Mouse (Mus musculus) kidney, postnatal 0 days (tissue): ENCODE measurements around the gene Galnt9. TPM values are rescaled to one million over a fixed set of nuclear protein-coding genes. Genes with fewer than 3 reads are reported as not detected.

ENCODE experiments used
- ATAC-seq: fragments of 200-750 bp; cut with Nextera tagmentation; replicated peaks from 2 replicates; pipeline ENCODE4 v1.8.0; 2017; ENCODE audit warnings: low read depth, moderate number of reproducible peaks, moderate TSS enrichment, moderate library complexity; ENCODE audit not compliant: low FRiP score
- DNase-seq: peaks from one replicate; pipeline ENCODE4 v3.0.0-alpha.2; 2016; ENCODE audit warnings: low spot score
- H3K27ac ChIP-seq: fragments of 300-500 bp; sonication (generic); 2 replicates; pipeline ENCODE4 v1.5.1; 2014; ENCODE audit warnings: mild to moderate bottlenecking
- H3K27me3 ChIP-seq: fragments of 300-500 bp; sonication (generic); 2 replicates; pipeline ENCODE4 v1.6.1; 2014; ENCODE audit warnings: low read length, mixed read lengths; ENCODE audit not compliant: insufficient read depth
- H3K36me3 ChIP-seq: fragments of 300-500 bp; sonication (generic); 2 replicates; pipeline ENCODE4 v1.6.1; 2014; ENCODE audit warnings: low read length, mixed read lengths; ENCODE audit not compliant: insufficient read depth
- H3K4me1 ChIP-seq: fragments of 300-500 bp; sonication (generic); replicated peaks from 2 replicates; pipeline ENCODE4 v1.6.1; 2014; ENCODE audit warnings: antibody characterized with exemption, low read length, mixed read lengths; ENCODE audit not compliant: insufficient read depth
- H3K4me2 ChIP-seq: fragments of 300-500 bp; sonication (generic); 2 replicates; pipeline ENCODE4 v1.6.1; 2014; ENCODE audit warnings: mild to moderate bottlenecking, low read length, moderate library complexity, mixed read lengths
- H3K4me3 ChIP-seq: fragments of 300-500 bp; sonication (generic); replicated peaks from 2 replicates; pipeline ENCODE4 v1.5.1; 2014; ENCODE audit warnings: low read depth, low read length
- H3K9ac ChIP-seq: fragments of 300-500 bp; sonication (generic); 2 replicates; pipeline ENCODE4 v1.6.1; 2014; ENCODE audit warnings: low read depth, low read length
- H3K9me3 ChIP-seq: fragments of 300-500 bp; sonication (generic); replicated peaks from 2 replicates; pipeline ENCODE4 v1.6.1; 2016; ENCODE audit warnings: low read length, inconsistent platforms, mixed read lengths
- CTCF ChIP-seq: IDR thresholded peaks from 2 replicates; pipeline ENCODE4 v1.5.1; 2016; ENCODE audit warnings: antibody characterized with exemption, low read depth, mild to moderate bottlenecking, moderate library complexity
- WGBS: fragments of 180-500 bp; shearing (Covaris S2); extraction: QIAGEN DNeasy Blood & Tissue Kit; methylation state at CpG from one replicate; pipeline ENCODE4 v1.1.7; 2014; 5-methylcytosine and 5-hydroxymethylcytosine counted together
- polyA plus RNA-seq: library from polyadenylated mRNA; unstranded; fragments of >200 nt; fragmentation: Nextera tagmentation; extraction: Ambion mirVana; gene quantifications from 2 replicates; pipeline ENCODE4 v1.2.1, GENCODE M21; 2015

The Galnt9 gene
- polyA plus RNA-seq = 0.56 and 0.95 TPM in 2 replicates

- peak; percentile 79 for ATAC-seq
- H3K36me3 ChIP-seq = no peaks in the 10 kb centered on the region
- H3K9ac ChIP-seq = no peak within 1 kb of the TSS
- H3K9me3 ChIP-seq = no peaks in the 10 kb centered on the region
- H3K27me3 ChIP-seq = peaks cover 33% of the 10 kb centered on the region
- H3K4me1 ChIP-seq = no peaks in the 10 kb centered on the region; the same call in 1 of the 2 replicates
- peak within 1 kb of the TSS; percentile 53 for H3K4me2 ChIP-seq
- TF ChIP-seq CTCF = no peak
- under 1% methylated on average over 80 of the region's 82 CpGs for WGBS
- peak; percentile 78 for DNase-seq
- peak within 1 kb of the TSS; percentile 24; the same call in 1 of the 2 replicates for H3K4me3 ChIP-seq
- H3K27ac ChIP-seq = no peak within 1 kb of the TSS
These were observed at the start of gene Galnt9 for GRCm38 (mm10) chr5:110543951-110544690. Gene Galnt9, plus strand, starts transcription at chr5:110544355.

GRCm38 (mm10) chr5:110494396-110494795 lies 49.8 kb upstream of the Galnt9 start:
- DNase-seq = no peak
- no peaks in the 10 kb centered on the region for H3K36me3 ChIP-seq
- H3K27me3 ChIP-seq = no peaks in the 10 kb centered on the region
- no peak overlapping the region for H3K4me3 ChIP-seq
- H3K4me1 ChIP-seq = no peaks in the 10 kb centered on the region
- no peaks in the 10 kb centered on the region for H3K9me3 ChIP-seq
- no peak for ATAC-seq
- H3K27ac ChIP-seq = 0 out of 2 replicates have a peak overlapping the region, but pooled peaks have one; percentile 14
- 67% methylated on average over 4 of the region's 4 CpGs for WGBS
- no peak overlapping the region for H3K9ac ChIP-seq
- no peak overlapping the region for H3K4me2 ChIP-seq
- TF ChIP-seq CTCF = no peak

GRCm38 (mm10) chr5:110495051-110495450 lies 49.1 kb upstream of the Galnt9 start:
- Histone ChIP-seq H3K9ac (no peak overlapping the region), H3K4me3 (no peak overlapping the region), H3K9me3 (no peaks in the 10 kb centered on the region), H3K36me3 (no peaks in the 10 kb centered on the region), H3K27ac (no peak overlapping the region), H3K4me2 (no peak overlapping the region), H3K27me3 (no peaks in the 10 kb centered on the region), H3K4me1 (no peaks in the 10 kb centered on the region)
- WGBS = 95% methylated on average over 6 of the region's 6 CpGs
- DNase-seq = no peak
- no peak for TF ChIP-seq CTCF
- no peak for ATAC-seq

GRCm38 (mm10) chr5:110497556-110497955 lies 46.6 kb upstream of the Galnt9 start:
- Histone ChIP-seq H3K4me3 (no peak overlapping the region), H3K27me3 (no peaks in the 10 kb centered on the region), H3K9ac (no peak overlapping the region), H3K27ac (no peak overlapping the region), H3K9me3 (no peaks in the 10 kb centered on the region), H3K4me2 (no peak overlapping the region), H3K4me1 (no peaks in the 10 kb centered on the region), H3K36me3 (no peaks in the 10 kb centered on the region)
- 74% methylated on average over 5 of the region's 5 CpGs for WGBS
- no peak for ATAC-seq
- no peak for DNase-seq
- no peak for TF ChIP-seq CTCF

- Histone ChIP-seq H3K4me2 (no peak overlapping the region), H3K36me3 (no peaks in the 10 kb centered on the region), H3K27me3 (no peaks in the 10 kb centered on the region), H3K4me1 (no peaks in the 10 kb centered on the region), H3K27ac (no peak overlapping the region), H3K4me3 (no peak overlapping the region), H3K9ac (no peak overlapping the region), H3K9me3 (no peaks in the 10 kb centered on the region)
- TF ChIP-seq CTCF = no peak
- WGBS = 16% methylated on average over 10 of the region's 10 CpGs
- no peak for ATAC-seq
- DNase-seq = no peak
These were observed 46.1 kb upstream of the Galnt9 start for GRCm38 (mm10) chr5:110498071-110498470.

- no peak overlapping the region for H3K9ac ChIP-seq
- no peak overlapping the region for H3K27ac ChIP-seq
- WGBS = 65% methylated on average over 4 of the region's 4 CpGs
- no peak for ATAC-seq
- DNase-seq = no peak
- no peaks in the 10 kb centered on the region for H3K27me3 ChIP-seq
- H3K4me2 ChIP-seq = no peak overlapping the region
- no peaks in the 10 kb centered on the region for H3K36me3 ChIP-seq
- no peaks in the 10 kb centered on the region for H3K4me1 ChIP-seq
- no peaks in the 10 kb centered on the region for H3K9me3 ChIP-seq
- H3K4me3 ChIP-seq = no peak overlapping the region
- TF ChIP-seq CTCF = no peak
These were observed 43.9 kb upstream of the Galnt9 start for GRCm38 (mm10) chr5:110500233-110500632.
